Mouse (Mus musculus) spleen, adult 18-20 months (tissue): ENCODE results near the gene Abcf3.

Experiments
- DNase-seq, 2 experiments: peaks; one replicate each; pipeline ENCODE4 v3.0.0; 2022; ENCODE audit warnings: mixed read lengths in 2 of 2

The Abcf3 gene

GRCm38 (mm10) chr16:20548096-20548948, at the start of gene Abcf3:
Gene Abcf3 (plus strand): TSS chr16:20548577.
- peak; percentile 93 to 97 for DNase-seq

DNA sequence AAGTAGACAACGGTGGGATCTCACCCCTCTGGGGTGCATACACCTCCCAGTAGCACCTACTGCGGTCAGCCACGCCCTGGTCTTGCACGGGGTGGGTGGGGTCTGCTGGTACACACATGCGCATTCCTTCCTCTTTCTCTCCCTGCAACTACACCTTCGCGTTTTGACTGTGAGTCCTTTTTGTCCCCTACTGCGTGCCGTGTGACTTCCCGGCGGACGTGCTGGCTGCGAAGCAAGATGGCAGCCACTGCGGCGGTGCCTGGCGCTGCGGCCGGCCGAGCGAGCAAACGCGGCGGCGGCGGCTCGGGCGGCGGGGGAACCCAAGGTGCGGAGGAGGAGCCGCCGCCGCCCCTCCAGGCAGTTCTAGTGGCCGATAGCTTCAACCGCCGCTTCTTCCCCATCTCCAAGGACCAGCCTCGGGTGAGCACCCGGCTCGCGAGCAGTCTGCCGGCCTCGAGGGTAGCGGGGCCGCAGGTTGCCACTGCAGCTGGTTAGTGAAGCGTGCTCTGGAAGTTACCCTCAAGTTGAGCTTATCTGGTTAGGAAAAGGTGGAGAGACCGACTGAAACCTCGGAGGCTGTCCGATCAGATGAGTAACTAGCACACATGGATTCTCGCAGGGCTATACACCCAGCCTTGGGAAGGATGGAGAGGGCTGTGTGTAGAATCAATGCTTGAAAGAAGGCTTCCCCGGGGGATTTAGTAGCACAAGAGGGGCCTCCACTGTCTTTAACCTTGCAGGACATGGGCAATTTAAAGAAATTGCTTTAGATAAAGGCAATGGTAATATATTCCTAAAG, 49.5 kb upstream of the Abcf3 start, which contains the start of gene Eif2b5:
Gene Eif2b5, plus strand, starts transcription at position 141 of the 799 bp plus-strand sequence.
- peak; percentile 89 to 94 for DNase-seq

- DNase-seq = no peak
These were observed 42.4 kb upstream of the Abcf3 start for GRCm38 (mm10) chr16:20506000-20506399.

GRCm38 (mm10) chr16:20509349-20509748, 39.0 kb upstream of the Abcf3 start:
- peak in 1 of 2 experiments; percentile 20 for DNase-seq

DNA sequence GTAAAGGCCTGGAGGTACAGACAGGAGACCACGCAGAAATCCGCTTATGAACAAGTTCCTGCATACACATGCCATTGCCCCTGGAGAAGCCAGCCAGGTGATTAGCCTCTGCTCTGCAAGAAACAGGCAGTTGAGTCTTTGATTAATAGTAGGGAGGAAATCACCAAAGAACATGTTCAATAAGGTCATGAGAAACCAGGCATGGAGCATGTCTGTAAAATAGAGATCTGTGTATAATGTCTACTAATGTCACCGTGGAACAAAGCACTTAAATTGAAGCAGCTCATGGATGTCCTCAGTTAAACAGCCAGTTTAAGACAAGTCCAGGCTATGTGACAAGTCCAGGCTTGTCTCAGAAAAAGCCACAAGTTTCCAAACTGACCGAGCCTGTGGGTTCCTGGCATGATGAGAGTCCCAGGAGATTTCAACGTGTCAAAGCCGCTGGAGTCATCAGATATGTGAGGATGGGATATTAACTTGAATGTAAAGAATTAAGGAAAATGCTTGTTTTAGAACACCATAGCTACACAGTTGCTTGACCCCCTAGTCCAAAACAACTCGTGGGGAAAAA, 37.0 kb upstream of the Abcf3 start:
- DNase-seq = no peak

- no peak for DNase-seq
These were observed 32.3 kb upstream of the Abcf3 start for GRCm38 (mm10) chr16:20516032-20516431.

DNA sequence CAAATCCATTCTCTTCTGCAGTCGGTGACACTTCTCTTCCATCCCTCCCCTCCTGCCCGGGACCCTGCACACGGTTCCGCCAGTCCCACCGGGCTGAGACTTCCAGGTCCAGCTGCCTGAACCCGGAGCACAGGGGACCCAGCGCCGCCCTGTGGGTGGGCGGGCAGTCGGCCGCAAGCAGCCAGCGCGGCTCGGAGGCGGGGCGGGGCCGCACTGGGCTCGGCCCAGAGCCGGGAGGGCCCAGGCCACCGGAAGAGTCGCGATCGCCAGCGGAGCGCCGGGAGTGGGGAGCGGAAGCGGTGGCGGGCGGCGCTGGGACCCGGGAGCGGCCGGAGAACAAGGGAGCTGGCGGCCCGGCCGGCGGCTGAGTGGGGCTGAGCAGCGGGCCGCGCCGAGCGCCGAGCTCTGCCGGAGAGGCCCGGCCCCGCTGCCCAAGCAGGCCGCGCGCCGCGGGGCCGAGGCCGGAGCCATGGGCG, 31.6 kb upstream of the Abcf3 start, which contains the start of gene Dvl3:
Gene Dvl3, plus strand, starts transcription at position 257 of the 476 bp plus-strand sequence.
- DNase-seq = peak; percentile 87 to 89

DNA sequence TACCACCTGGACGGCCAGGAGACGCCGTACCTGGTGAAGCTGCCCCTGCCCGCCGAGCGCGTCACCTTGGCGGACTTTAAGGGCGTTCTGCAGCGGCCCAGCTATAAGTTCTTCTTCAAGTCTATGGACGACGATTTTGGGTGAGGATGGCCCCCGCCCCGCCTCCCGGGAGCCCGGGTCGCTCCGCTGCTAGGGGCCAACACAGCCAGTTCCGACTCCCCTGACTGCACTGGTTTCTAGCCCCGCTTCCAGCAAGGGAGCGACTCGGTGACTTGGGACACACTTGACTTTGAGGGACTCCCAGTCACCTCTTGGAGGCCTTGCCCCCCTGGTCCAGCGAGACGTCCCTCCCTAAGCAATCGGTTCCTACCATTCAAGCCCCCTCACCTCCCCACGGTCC, 31.2 kb upstream of the Abcf3 start:
- peak in 1 of 2 experiments; percentile 52 for DNase-seq

DNA sequence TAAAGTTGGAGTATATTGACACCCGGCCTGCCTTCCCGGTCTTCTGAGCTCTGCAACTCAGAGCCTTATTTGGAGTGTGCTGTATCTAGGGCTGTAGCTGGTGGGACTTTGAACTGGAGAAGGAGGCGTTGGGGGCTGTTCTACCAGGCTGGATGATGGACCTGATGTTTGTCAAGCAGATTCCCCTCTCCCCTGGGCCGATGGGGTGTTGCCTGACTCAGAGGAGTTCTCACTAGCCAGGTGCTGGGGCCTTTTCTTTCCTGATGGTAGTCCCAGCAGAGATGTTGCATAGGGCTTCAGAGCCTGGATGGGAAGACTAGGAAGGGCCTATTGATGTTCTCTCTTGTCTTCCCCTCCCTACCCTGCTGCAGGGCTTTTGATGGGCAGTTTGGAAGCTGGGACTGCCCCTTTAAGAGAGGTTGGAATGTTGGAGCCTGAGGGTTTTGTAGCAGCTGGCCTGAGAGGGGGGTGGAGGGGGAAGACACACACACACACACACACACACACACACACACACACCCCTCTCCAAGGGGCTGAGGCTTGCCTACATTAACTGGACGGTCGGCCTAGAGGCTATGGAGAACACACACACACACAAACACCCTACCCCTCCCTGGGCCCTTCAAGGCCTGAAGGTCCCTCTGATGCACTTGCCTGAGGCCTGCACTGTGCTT, 30.5 kb upstream of the Abcf3 start:
- no peak for DNase-seq

- DNase-seq = no peak
These were observed 24.5 kb upstream of the Abcf3 start for GRCm38 (mm10) chr16:20523886-20524285.

GRCm38 (mm10) chr16:20528779-20529178, 19.6 kb upstream of the Abcf3 start:
- DNase-seq = no peak

DNA sequence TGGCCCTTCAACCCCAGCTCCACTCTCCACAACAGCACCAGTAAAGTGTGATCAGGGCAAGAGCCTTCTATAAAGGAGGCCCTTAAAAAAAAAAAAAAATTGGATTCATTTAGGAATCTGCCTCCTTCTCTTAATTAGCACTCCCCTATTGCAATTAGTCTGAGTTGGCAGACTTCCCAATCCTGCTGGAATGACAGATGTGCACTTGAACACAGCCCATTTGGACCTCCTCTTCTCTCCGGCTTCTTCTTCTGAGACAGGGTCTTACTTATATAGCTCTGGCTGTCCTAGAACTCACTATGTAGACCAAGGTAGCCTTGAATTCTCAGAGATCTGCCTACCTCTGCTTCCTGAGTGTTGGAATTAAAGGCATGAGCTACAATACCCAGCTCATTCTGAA, 19.0 kb upstream of the Abcf3 start:
- no peak for DNase-seq

DNA sequence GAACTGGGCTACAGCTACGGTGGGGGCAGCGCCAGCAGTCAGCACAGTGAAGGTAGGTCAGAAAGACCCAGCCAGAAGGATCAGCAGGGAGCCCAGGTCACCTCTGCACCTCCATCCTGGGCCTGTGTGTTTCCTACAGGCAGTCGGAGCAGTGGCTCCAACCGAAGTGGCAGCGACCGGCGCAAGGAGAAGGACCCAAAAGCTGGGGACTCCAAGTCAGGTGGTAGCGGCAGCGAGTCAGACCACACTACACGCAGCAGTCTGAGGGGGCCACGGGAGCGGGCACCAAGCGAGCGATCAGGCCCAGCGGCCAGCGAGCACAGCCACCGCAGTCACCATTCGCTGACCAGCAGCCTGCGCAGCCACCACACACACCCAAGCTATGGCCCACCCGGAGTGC, 17.4 kb upstream of the Abcf3 start:
- DNase-seq = no peak

GRCm38 (mm10) chr16:20534617-20535295, 13.6 kb upstream of the Abcf3 start:
- DNase-seq = no peak

DNA sequence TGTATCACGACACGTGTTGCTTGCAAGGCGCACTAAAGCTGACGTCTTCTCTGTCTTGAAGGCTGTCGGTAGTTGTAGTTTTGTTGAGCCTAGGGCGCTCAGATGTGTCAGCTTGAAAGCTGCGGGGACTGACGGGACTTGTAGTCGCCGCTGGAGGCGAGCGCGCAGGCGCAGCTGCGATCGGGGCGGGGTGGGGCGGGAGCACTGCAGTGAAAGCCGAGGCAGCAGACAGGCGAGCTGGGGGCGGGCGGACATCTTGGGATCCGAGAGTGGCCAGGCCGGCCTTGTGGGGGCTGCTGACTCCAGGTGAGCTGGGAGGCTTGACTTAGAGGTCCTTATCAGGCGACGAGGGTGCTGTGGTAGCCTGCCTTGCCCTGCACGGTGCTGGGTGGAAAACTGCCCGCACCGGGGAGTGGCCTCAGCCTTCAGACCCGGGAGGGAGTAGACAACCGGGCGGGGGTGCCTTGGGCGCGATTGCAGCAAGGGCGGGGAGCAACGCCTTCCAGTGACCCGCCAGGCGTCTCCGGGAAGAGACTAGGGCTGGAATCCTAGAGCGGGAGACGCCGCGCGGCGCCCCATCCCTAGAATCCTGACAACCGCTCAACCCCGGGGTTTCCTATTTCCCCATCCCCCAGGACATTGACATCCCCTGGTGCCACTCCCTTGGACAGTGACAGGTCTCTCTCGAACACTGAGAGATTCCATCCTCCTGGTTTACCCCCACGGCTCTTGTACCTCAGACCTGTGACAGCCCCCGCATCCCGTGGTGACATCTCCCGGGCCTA, 12.9 kb upstream of the Abcf3 start, which contains the start of gene Ap2m1:
Gene Ap2m1, plus strand, starts transcription at position 183 of the 785 bp plus-strand sequence.
- DNase-seq = peak; percentile 83 to 87

DNA sequence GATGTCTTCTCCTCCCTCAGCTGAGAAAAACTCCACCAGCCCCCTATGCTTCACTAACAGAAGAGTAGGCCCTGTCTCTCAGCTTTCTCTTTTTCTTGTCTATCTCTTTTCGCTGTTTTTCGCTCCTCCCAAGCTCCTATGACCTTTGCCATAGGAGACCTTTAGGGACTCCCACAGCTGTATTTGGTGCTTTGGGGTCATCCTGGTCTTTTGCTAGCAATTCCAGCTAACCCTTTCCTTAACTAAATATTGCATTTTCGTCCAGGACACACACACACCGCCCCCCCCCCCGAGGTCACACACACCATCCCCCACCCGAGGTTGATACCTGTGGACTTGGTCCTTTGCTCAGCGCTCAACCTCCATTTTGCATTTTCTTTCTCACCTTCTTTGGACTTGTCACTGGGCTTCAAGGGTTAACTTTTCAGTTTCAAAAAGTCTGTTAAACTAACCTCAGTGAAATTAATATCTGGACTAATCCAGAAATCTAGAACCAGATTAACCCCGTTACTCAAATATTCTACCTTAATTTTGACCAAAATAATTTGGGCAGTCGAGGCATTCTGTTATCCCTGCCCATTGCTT, 12.2 kb upstream of the Abcf3 start:
- no peak for DNase-seq

DNA sequence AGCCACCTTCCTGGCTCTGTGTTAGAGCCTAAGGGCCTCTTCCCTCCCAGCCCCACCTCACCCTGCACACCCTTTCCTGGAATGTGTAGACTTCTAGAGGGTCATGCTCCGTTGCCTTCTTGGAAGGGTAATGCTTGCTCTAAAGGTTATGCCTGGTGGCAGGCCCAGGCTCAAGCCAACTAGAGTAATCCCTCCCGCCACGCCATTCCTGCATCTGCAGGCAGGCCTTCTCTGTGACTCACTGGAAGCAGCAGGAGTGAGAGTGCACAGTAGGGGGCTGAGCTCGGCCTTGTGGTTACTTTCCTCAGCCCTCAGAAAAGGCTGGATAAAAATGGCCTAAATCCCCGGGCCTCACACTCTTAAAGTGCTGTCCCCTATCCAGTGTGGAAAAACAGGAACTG, 11.3 kb upstream of the Abcf3 start:
- DNase-seq = no peak

- DNase-seq = no peak
These were observed 10.6 kb upstream of the Abcf3 start for GRCm38 (mm10) chr16:20537601-20538320.

DNA sequence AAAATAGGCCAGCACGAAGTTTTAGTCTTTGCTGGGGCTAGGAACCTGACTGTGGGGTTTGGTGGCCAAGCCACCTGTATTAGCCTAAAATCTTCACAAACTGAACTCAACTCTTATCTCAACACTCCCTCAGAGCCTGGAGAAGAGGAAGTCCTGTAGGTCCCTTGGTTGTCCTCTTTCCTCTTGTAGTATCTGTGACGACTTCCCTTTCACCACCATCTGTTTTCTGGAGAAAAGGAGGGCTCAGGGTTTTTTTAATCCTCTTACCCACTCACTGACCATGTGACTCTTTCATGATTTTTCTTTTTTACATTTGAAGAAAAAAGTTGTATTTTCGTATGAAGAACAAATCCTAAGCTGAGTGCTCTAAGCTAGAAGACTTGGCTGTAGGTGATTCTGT, 8.7 kb upstream of the Abcf3 start:
- DNase-seq = no peak

DNA sequence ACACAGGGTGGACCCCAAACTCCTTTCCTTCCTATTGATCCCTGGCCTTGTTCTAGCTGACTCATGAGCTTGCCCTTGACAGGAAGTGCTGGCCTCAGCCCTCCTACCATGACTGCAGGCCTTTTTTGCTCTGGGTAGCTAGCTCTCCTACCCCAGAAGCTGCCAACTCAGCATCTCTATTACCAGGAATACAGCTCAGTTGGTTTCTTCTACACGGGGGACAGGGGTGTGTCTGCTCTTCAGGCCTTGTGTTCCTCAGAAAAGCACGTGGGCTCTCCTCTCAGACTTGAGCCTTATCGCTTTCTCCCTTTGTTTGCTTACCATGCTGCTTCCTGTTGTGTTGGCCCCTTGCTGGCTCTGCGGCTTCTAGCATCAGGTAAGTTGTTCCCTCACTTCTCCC, 7.9 kb upstream of the Abcf3 start:
- DNase-seq = no peak
